Mouse (Mus musculus) liver, adult 2 months (tissue): ENCODE measurements at regions not wholly inside any gene's neighbourhood (a gene's known extent, or its start where the extent isn't known, plus 50 kb on each side); places are given as distances from the start of the nearest gene placed in this dataset.

Source experiments
- CTCF ChIP-seq: fragments of 200-500 bp; IDR thresholded peaks from 2 replicates; pipeline ENCODE4 v1.5.1; 2011; ENCODE audit warnings: low read depth, low read length, control low read depth
- POLR2A ChIP-seq: fragments of 200-500 bp; IDR thresholded peaks from 2 replicates; pipeline ENCODE4 v1.6.1; 2011; ENCODE audit warnings: low read length, control low read depth; ENCODE audit not compliant: insufficient read depth; ENCODE audit errors: extremely low read depth

- TF ChIP-seq CTCF (no peak), POLR2A (no peak)
These were observed 175.7 kb upstream of the Spag17 start for GRCm38 (mm10) chr3:99709506-99709905.
